Mouse (Mus musculus) ES-Bruce4 (cell line): ENCODE measurements around the gene Kcnh2.

Experiments used
- CTCF ChIP-seq: IDR thresholded peaks from one replicate; pipeline ENCODE4 v1.8.1; 2011; ENCODE audit warnings: low read depth, low read length
- EP300 ChIP-seq: IDR thresholded peaks from 2 replicates; pipeline ENCODE4 v1.6.1; 2011; ENCODE audit warnings: low read depth, low read length; ENCODE audit not compliant: insufficient read depth
- POLR2A ChIP-seq: IDR thresholded peaks from one replicate; pipeline ENCODE4 v1.8.1; 2011; ENCODE audit warnings: low read length; ENCODE audit not compliant: insufficient read depth

GRCm38 (mm10) chr5:24319776-24320466 lies 31.5 kb downstream of the Kcnh2 start:
- TF ChIP-seq CTCF (no peak), POLR2A (peak; percentile 48), EP300 (no peak)
